Mouse (Mus musculus) limb, embryonic 12.5 days (tissue): ENCODE results near the gene Polr3b. TPM values are rescaled to one million over a fixed set of nuclear protein-coding genes. Genes with fewer than 3 reads are reported as not detected.
A peak's percentile ranks its signal among the peaks of the same experiment; 100 is the strongest.

ENCODE experiments used
- ATAC-seq: fragments of 200-750 bp; cut with Nextera tagmentation; 2 replicates; pipeline ENCODE4 v1.8.0; 2017; ENCODE audit warnings: low read depth, moderate TSS enrichment; ENCODE audit not compliant: insufficient number of reproducible peaks, insufficient read depth, low FRiP score, low TSS enrichment
- H3K27ac ChIP-seq: fragments of 300-500 bp; sonication (generic); 2 replicates; pipeline ENCODE4 v1.5.1; 2016; ENCODE audit warnings: mild to moderate bottlenecking, moderate library complexity
- H3K27me3 ChIP-seq: fragments of 300-500 bp; sonication (generic); 2 replicates; pipeline ENCODE4 v1.6.1; 2016; ENCODE audit warnings: mild to moderate bottlenecking, moderate library complexity
- H3K36me3 ChIP-seq: fragments of 300-500 bp; sonication (generic); 2 replicates; pipeline ENCODE4 v1.6.1; 2016; ENCODE audit warnings: mild to moderate bottlenecking, moderate library complexity
- H3K4me1 ChIP-seq: fragments of 300-500 bp; sonication (generic); replicated peaks from 2 replicates; pipeline ENCODE4 v1.6.1; 2016
- H3K4me2 ChIP-seq: fragments of 300-500 bp; sonication (generic); 2 replicates; pipeline ENCODE4 v1.6.1; 2016; ENCODE audit warnings: mild to moderate bottlenecking, moderate library complexity
- H3K4me3 ChIP-seq: fragments of 300-500 bp; sonication (generic); replicated peaks from 2 replicates; pipeline ENCODE4 v1.5.1; 2016; ENCODE audit warnings: mild to moderate bottlenecking
- H3K9ac ChIP-seq: fragments of 300-500 bp; sonication (generic); replicated peaks from 2 replicates; pipeline ENCODE4 v1.6.1; 2016; ENCODE audit warnings: mild to moderate bottlenecking, moderate library complexity
- H3K9me3 ChIP-seq: fragments of 300-500 bp; sonication (generic); 2 replicates; pipeline ENCODE4 v1.6.1; 2016; ENCODE audit warnings: mild to moderate bottlenecking, moderate library complexity
- WGBS: fragments of 180-500 bp; shearing (Covaris S2); methylation state at CpG from one replicate; pipeline ENCODE4 v1.1.7; 2016; 5-methylcytosine and 5-hydroxymethylcytosine counted together
- polyA plus RNA-seq: library from polyadenylated mRNA; unstranded; fragments of >200 nt; fragmentation: Nextera tagmentation; extraction: Ambion mirVana; gene quantifications from 2 replicates; pipeline ENCODE4 v1.2.1, GENCODE M21; 2016

The Polr3b gene
- polyA plus RNA-seq, 1 experiment from 2014 or later: 20.3 TPM

GRCm38 (mm10) chr10:84754851-84755785 is 133.0 kb downstream of the Polr3b start:
- Histone ChIP-seq H3K9me3 (no peaks in the 10 kb centered on the region), H3K4me3 (peak overlapping the region; percentile 37), H3K4me1 (peaks cover 42% of the 10 kb centered on the region), H3K9ac (0 out of 2 replicates have a peak overlapping the region, but pooled peaks have one; percentile 40), H3K4me2 (peak overlapping the region; percentile 61), H3K36me3 (no peaks in the 10 kb centered on the region), H3K27ac (no peak overlapping the region), H3K27me3 (peaks cover 93% of the 10 kb centered on the region)
- no peak for ATAC-seq
- WGBS: under 1% methylated on average over 66 of the region's 66 CpGs

- no peak for ATAC-seq
- Histone ChIP-seq H3K9ac (peak within 1 kb of the TSS; percentile 40; the same call in 1 of the 2 replicates), H3K27ac (no peak within 1 kb of the TSS)
Measured at GRCm38 (mm10) chr10:84755786-84756203, 133.7 kb downstream of the Polr3b start, which contains the start of gene Rfx4. Rfx4 (plus strand) TSS chr10:84756062.

DNA sequence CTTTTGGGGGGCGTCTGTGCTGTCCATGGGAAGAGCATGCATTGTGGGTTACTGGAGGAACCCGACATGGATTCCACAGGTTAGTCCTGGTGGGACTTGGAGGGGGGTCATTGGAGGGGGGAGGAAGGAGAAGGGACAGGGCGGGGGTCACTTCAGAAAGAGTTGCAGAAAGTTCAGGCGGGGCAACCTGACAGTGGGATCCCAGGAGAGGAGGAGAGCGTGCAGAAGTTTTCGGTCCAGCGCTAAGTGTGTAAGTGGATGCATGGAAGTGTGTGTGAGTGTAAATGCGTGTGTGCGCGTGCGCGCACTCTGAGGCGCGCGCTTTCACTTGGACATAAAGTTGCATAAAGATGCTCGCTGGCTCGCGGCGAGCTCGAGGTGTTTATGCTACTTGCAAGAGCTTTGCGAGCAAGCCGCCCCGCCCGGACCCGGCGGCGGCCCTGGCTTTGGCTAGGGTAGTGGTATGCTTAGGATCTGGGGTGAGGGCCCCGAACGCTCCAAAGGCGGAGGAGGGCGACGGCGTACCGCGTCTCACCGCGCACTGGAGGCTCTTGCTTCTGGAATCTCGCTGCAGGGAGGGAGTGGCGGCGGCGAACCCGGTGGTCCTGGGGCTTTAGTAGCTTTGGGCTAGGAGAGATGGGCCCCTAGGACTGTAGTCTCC is 134.5 kb downstream of the Polr3b start:
- Histone ChIP-seq H3K9me3 (no peaks in the 10 kb centered on the region), H3K4me2 (peak overlapping the region; percentile 61), H3K9ac (peak overlapping the region; percentile 23; the same call in 1 of the 2 replicates), H3K4me1 (peaks cover 49% of the 10 kb centered on the region), H3K36me3 (no peaks in the 10 kb centered on the region), H3K27me3 (peaks cover 98% of the 10 kb centered on the region), H3K4me3 (peak overlapping the region; percentile 37), H3K27ac (no peak overlapping the region)
- no peak; the same call in 1 of the 2 replicates for ATAC-seq
- under 1% methylated on average over 42 of the region's 42 CpGs for WGBS

More at GRCm38 (mm10) chr10:84755786-84756203, 133.7 kb downstream of the Polr3b start, which contains the start of gene Rfx4:
- Histone ChIP-seq H3K27me3 (peaks cover 94% of the 10 kb centered on the region), H3K36me3 (no peaks in the 10 kb centered on the region), H3K9me3 (no peaks in the 10 kb centered on the region), H3K4me2 (peak within 1 kb of the TSS; percentile 61), H3K4me3 (peak within 1 kb of the TSS; percentile 37), H3K4me1 (peaks cover 49% of the 10 kb centered on the region)
- WGBS: under 1% methylated on average over 24 of the region's 24 CpGs

DNA sequence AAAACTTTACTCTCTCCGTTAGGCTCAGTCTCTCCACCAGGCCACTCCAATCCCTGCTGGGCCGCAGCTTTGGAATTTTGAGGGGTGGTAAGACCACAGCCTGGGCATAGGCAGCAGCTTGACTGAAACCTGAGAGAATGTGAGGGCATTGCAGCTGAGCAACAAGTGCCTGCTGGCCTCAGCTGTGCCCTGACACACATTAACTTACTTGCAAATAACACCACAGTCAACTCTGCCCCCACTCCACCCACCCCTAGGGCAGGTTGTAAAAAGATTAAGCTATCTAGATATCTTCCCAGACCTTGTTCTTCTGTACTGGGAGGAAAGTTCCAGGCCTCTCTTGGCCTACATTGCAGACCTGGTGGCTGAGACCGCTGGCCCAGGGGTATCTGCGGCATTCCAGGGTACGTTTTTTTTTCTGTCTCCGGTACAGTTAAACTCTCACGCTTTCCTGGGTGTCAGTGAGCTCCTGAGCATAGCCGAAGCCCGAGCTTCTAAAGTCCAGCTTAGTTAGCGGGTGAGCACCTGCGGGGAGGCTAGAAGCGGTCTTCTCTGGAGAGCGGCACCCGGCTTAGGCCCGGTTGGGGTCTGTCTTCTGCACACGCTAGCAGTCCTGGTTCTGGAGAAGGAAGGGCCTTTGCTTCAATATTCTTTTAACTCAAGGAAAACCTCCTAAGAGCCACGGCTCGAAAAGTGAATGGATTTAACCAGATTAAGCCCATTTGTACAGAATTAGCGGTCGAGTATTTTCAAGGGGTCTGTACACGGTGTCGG is 135.5 kb downstream of the Polr3b start:
- Histone ChIP-seq H3K9me3 (no peaks in the 10 kb centered on the region), H3K27me3 (peaks cover 97% of the 10 kb centered on the region), H3K4me1 (peaks cover 49% of the 10 kb centered on the region), H3K4me3 (peak overlapping the region; percentile 37), H3K9ac (no peak overlapping the region), H3K36me3 (no peaks in the 10 kb centered on the region), H3K4me2 (no peak overlapping the region), H3K27ac (no peak overlapping the region)
- 4% methylated on average over 22 of the region's 22 CpGs for WGBS
- no peak for ATAC-seq

GRCm38 (mm10) chr10:84758200-84758468 is 136.0 kb downstream of the Polr3b start:
- peaks cover 49% of the 10 kb centered on the region for H3K4me1 ChIP-seq
- no peak overlapping the region for H3K4me2 ChIP-seq
- 8% methylated on average over 5 of the region's 5 CpGs for WGBS
- H3K27ac ChIP-seq: no peak overlapping the region
- peaks cover 97% of the 10 kb centered on the region for H3K27me3 ChIP-seq
- ATAC-seq: no peak
- no peak overlapping the region for H3K9ac ChIP-seq
- H3K9me3 ChIP-seq: no peaks in the 10 kb centered on the region
- no peaks in the 10 kb centered on the region for H3K36me3 ChIP-seq
- H3K4me3 ChIP-seq: peak overlapping the region; percentile 40; the same call in 1 of the 2 replicates

DNA sequence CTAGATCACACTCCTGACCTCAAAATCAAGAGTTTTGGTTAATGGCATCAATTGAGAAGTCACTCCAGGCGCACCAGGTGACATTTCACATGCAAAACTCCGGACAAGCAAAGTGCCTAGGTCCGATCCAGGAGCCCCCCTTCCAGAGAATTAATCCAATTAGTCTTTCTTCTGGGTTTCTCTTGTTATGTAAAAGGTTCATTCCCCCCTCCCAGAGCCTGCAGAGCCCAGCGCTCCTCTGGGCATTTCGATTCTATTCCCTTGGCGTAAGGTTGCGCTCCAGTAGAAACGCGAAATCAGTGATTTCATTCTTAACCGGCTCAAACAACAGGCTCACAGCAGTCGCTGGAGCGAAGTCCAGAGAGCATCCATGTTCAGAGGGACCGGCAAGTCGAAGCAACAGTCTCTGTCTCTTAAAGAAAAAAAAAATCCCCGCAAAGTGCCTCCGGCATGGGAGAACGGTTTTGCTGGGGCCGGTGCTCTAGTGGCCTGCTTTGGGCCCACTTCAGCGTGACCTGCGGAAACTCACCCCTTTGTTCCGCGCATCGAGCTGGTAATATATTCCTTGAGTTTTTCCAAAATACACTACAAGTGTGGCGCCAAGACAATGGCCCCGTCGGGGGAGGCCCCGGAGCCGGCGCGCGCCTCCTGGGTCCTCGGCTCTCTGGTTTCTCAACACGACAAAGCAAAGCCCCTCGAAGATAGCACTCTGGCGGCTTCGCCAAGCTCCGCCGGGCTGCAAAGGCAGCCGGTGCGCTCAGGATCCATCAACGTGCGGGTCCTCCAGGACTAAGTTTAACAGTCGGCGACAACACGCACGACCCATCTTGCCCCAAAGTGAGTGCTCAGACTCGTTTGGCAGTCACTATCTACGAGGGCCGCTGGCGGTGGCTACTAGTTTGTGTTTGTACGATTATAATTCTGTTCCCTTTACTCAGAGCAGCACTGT is 136.7 kb downstream of the Polr3b start:
- 3% methylated on average over 51 of the region's 51 CpGs for WGBS
- Histone ChIP-seq H3K4me1 (peaks cover 49% of the 10 kb centered on the region), H3K4me2 (peak overlapping the region; percentile 69), H3K27me3 (peaks cover 98% of the 10 kb centered on the region), H3K9me3 (no peaks in the 10 kb centered on the region), H3K27ac (no peak overlapping the region), H3K4me3 (peak overlapping the region; percentile 40), H3K9ac (0 out of 2 replicates have a peak overlapping the region, but pooled peaks have one; percentile 23), H3K36me3 (no peaks in the 10 kb centered on the region)
- ATAC-seq: no peak

DNA sequence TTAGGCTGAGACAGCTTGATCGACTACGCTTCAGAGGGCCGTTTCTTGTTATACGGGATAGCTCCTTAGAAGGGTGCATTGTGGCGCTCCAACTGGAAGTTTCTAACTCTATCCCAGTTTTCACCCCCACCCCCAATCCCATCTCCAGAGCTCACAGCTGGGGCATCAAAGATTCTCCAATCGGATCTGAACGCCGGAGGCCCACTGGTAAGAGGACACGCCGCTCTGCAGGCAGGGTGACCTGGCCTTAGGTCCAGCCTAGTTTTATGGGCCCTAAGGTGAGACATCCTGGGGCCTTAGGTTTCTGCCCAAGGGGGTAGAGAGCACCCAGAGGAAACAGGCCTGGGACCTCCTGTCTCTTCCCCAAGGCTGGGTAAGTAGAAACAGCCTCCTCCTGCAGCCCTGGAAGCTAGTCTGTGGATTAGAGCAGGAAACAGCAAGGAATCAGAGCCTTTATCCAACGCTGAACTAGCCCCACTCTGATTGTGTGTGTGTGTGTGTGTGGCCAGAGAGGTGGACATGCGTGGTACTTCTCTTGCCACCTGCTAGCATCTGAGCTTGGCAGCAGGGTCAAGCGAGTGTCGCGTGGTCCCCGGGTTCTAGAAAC is 137.5 kb downstream of the Polr3b start:
- peaks cover 49% of the 10 kb centered on the region for H3K4me1 ChIP-seq
- no peaks in the 10 kb centered on the region for H3K36me3 ChIP-seq
- WGBS: 3% methylated on average over 16 of the region's 16 CpGs
- peak overlapping the region; percentile 40 for H3K4me3 ChIP-seq
- peaks cover 92% of the 10 kb centered on the region for H3K27me3 ChIP-seq
- peak overlapping the region; percentile 69 for H3K4me2 ChIP-seq
- no peaks in the 10 kb centered on the region for H3K9me3 ChIP-seq
- no peak; the same call in 1 of the 2 replicates for ATAC-seq
- no peak overlapping the region for H3K27ac ChIP-seq
- H3K9ac ChIP-seq: peak overlapping the region; percentile 42; the same call in 1 of the 2 replicates

DNA sequence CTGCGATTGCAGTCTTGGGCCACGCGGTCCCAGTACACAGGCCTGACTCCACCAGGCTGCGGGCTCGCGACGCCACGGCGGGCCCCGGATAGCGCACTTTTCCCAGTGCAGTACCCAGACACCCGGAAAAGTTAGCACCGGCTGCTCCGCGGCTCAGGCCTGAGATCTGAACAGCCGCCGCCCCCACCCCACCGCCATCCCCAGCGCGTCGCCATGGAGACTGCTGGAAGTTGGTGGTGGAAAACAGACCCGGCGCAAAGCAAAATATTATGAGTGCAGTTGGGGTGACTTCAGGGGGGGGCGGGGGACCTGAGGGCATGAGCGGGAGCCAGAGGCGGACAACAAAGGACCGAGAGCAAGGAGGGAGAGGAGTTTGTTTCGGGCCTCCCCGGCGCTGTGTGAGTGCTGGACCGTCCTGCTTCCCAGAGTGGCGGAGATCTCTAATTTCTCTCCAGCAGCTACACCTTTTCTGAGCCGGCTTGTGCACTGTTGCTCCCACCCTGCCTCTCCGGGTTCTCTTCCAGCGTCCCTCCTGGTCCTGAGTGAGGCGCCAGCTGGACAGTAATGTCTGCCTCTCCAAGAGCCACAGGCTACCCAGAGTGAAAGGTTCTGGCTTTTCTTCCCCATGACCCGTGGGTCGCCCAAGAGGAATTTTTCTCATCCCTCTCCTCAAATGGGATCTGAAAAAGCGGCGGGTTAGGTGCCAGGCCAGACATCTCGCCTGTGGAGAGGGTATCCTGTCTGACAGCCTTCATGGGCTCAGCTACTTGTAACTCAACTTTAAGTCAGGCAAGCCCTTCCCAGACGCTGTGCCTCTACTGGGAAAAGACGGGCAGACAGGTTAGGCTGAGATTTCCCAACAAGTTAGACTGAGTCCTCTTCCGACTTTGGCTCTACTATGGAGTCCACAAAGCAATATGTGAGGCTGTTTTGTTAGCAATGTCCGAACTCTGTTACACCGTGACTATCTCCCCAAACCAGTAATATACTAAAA is 138.3 kb downstream of the Polr3b start:
- WGBS: 4% methylated on average over 46 of the region's 46 CpGs
- peak; percentile 64 for ATAC-seq
- Histone ChIP-seq H3K9me3 (no peaks in the 10 kb centered on the region), H3K4me2 (peak overlapping the region; percentile 69), H3K9ac (peak overlapping the region; percentile 42), H3K27me3 (peaks cover 84% of the 10 kb centered on the region), H3K4me3 (peak overlapping the region; percentile 40), H3K27ac (no peak overlapping the region), H3K36me3 (no peaks in the 10 kb centered on the region), H3K4me1 (peaks cover 41% of the 10 kb centered on the region)

- 70% methylated on average over 10 of the region's 10 CpGs for WGBS
Measured at GRCm38 (mm10) chr10:84768766-84769165, 146.7 kb downstream of the Polr3b start.

More at GRCm38 (mm10) chr10:84768766-84769165, 146.7 kb downstream of the Polr3b start:
- Histone ChIP-seq H3K27ac (no peak overlapping the region), H3K27me3 (peaks cover 14% of the 10 kb centered on the region), H3K36me3 (no peaks in the 10 kb centered on the region), H3K9ac (no peak overlapping the region), H3K4me3 (no peak overlapping the region), H3K4me1 (no peaks in the 10 kb centered on the region), H3K9me3 (no peaks in the 10 kb centered on the region), H3K4me2 (no peak overlapping the region)
- ATAC-seq: no peak
